8 mouse cellular contexts compared by ENCODE assay signal in genomic region chr14:19985912-19986613, GRCm38 (mm10). TPM values are rescaled to one million over a fixed set of nuclear protein-coding genes. Genes with fewer than 3 reads are reported as not detected.
A peak's percentile ranks its signal among the peaks of the same experiment; 100 is the strongest.
DNase-seq lines count a peak whose midpoint lies in the region; ATAC-seq and TF ChIP-seq lines count a peak whose summit lies in the region.

No protein-coding gene starts in this region.

- no peaks in the 10 kb centered on the region for H3K27me3 ChIP-seq in CH12.LX (replicated peaks)
- H3K27me3 ChIP-seq in heart, embryonic 10.5 days (ENCODE audit: insufficient read depth, poor library complexity, severe bottlenecking) = no peaks in the 10 kb centered on the region
- 0 out of 2 replicates have a peak, but pooled peaks cover 3% of the 10 kb centered on the region for H3K27me3 ChIP-seq in liver, embryonic 11.5 days (replicated peaks; ENCODE audit: control insufficient read depth, insufficient read depth, low read length)
- H3K27me3 ChIP-seq in splenic B cell, adult 2 months (ENCODE audit: control insufficient read depth, insufficient read depth, low read length, poor library complexity, severe bottlenecking) = no peaks in the 10 kb centered on the region

- in situ Hi-C loops in CH12.LX (cut with MboI; ENCODE audit: low pct_ligation_motif_present, low pct_unique_long_range_greater_than_20kb, low sequenced_read_pairs) = no loop called here

- H3K79me2 ChIP-seq in CH12.LX (replicated peaks; ENCODE audit: control insufficient read depth, extremely low read depth, insufficient read depth, poor library complexity, severe bottlenecking) = no peaks in the 10 kb centered on the region

- TF ChIP-seq RAD21 in CH12.LX (IDR thresholded peaks at IDR 0.05; ENCODE audit: low read depth, low read length) = no peak

- no peak for TF ChIP-seq CTCF in CH12.LX (conservative IDR thresholded peaks at IDR 0.05 in 1 of 2, IDR thresholded peaks at IDR 0.05 in 1 of 2; ENCODE audit: low read depth in 2 of 2, low read length in 2 of 2)

- TF ChIP-seq POLR2A in CH12.LX (IDR thresholded peaks at IDR 0.05; ENCODE audit: low read depth, low read length) = no peak

- H3K27ac ChIP-seq in CH12.LX (ENCODE audit: insufficient read depth, low read depth) = peak overlapping the region; percentile 96
- H3K27ac ChIP-seq in heart, embryonic 10.5 days = peak overlapping the region; percentile 90
- peak overlapping the region; percentile 72 for H3K27ac ChIP-seq in liver, embryonic 11.5 days (ENCODE audit: low read depth, low read length)

- 44% methylated on average over 8 of the region's 8 CpGs for WGBS in heart, embryonic 10.5 days
- WGBS in liver, embryonic 11.5 days = 37% methylated on average over 8 of the region's 8 CpGs

- no peak for ATAC-seq in liver, embryonic 11.5 days (replicated peaks; ENCODE audit: low FRiP score)

- no peaks in the 10 kb centered on the region for H3K36me3 ChIP-seq in CH12.LX (replicated peaks in 1 of 2; ENCODE audit: control insufficient read depth in 1 of 2, insufficient read depth in 1 of 2, low read length in 1 of 2)
- H3K36me3 ChIP-seq in heart, embryonic 10.5 days = no peaks in the 10 kb centered on the region
- H3K36me3 ChIP-seq in liver, embryonic 11.5 days (ENCODE audit: control insufficient read depth, insufficient read depth, low read length) = no peaks in the 10 kb centered on the region
- no peaks in the 10 kb centered on the region; the same call in 1 of the 2 replicates for H3K36me3 ChIP-seq in splenic B cell, adult 2 months (ENCODE audit: control insufficient read depth, insufficient read depth, low read length, poor library complexity, severe bottlenecking)

- peak overlapping the region; percentile 79 for H3K4me2 ChIP-seq in CH12.LX (ENCODE audit: insufficient read depth, low read depth, poor library complexity, severe bottlenecking)
- H3K4me2 ChIP-seq in liver, embryonic 11.5 days = peak overlapping the region; percentile 42

- no peaks in the 10 kb centered on the region for H3K9me3 ChIP-seq in CH12.LX (replicated peaks; ENCODE audit: low read length)
- H3K9me3 ChIP-seq in heart, embryonic 10.5 days = no peaks in the 10 kb centered on the region
- H3K9me3 ChIP-seq in liver, embryonic 11.5 days (ENCODE audit: control insufficient read depth, low read length) = no peaks in the 10 kb centered on the region

- peaks cover 9 to 23% of the 10 kb centered on the region in 2 experiments; a peak in 3 of 4 replicates for H3K4me1 ChIP-seq in CH12.LX (ENCODE audit: control insufficient read depth in 1 of 2, insufficient read depth in 2 of 2)
- H3K4me1 ChIP-seq in heart, embryonic 10.5 days = peaks cover 39% of the 10 kb centered on the region
- peaks cover 18% of the 10 kb centered on the region for H3K4me1 ChIP-seq in liver, embryonic 11.5 days (replicated peaks; ENCODE audit: control insufficient read depth, insufficient read depth, low read length)

- TF ChIP-seq EP300 in CH12.LX (IDR thresholded peaks at IDR 0.05; ENCODE audit: low read length) = no peak; the same call in none of the 2 replicates

- dilution Hi-C loops in CH12.LX (cut with MboI; ENCODE audit: extremely low pct_ligation_motif_present, extremely low pct_unique_long_range_greater_than_20kb, low sequenced_read_pairs) = no loop called here

- DNase-seq in A20 (ENCODE audit: low read depth, low spot score) = peak; percentile 70
- DNase-seq in CH12.LX (ENCODE audit: extremely low read depth) = no peak
- no peak for DNase-seq in heart, embryonic 10.5 days (ENCODE audit: low spot score)
- DNase-seq in liver, embryonic 11.5 days (ENCODE audit: low spot score) = no peak
- peak; percentile 57 for DNase-seq in splenic B cell, adult 2 months (ENCODE audit: low read depth, low spot score)
- no peak for DNase-seq in adrenal gland, postnatal 10 days
- DNase-seq in c-Kit-positive CD71-positive TER-119-positive erythroid progenitor cells, embryonic 14.5 days (ENCODE audit: low spot score) = no peak
- no peak for DNase-seq in kidney, postnatal 25 days

- H3K9ac ChIP-seq in CH12.LX (ENCODE audit: insufficient read depth, low read depth) = peak overlapping the region; percentile 57
- H3K9ac ChIP-seq in liver, embryonic 11.5 days (ENCODE audit: low read depth, low read length) = no peak overlapping the region

- peak overlapping the region; percentile 36 to 60 (median 52) for H3K4me3 ChIP-seq in CH12.LX (replicated peaks in 1 of 3; ENCODE audit: low read depth in 2 of 3, low read length in 2 of 3, poor library complexity in 1 of 3)
- peak overlapping the region; percentile 40; the same call in 1 of the 2 replicates for H3K4me3 ChIP-seq in heart, embryonic 10.5 days
- 0 out of 2 replicates have a peak overlapping the region, but pooled peaks have one; percentile 7 for H3K4me3 ChIP-seq in liver, embryonic 11.5 days (ENCODE audit: low read depth, low read length)

TF ChIP-seq in CH12.LX, 34 proteins besides CTCF, POLR2A, EP300 and RAD21:
- TF ChIP-seq TBP (conservative IDR thresholded peaks at IDR 0.05; ENCODE audit: low read depth, low read length) (0 out of 2 replicates have a peak, but pooled peaks have one; percentile 58), ELF1 (IDR thresholded peaks at IDR 0.05; ENCODE audit: low read depth, low read length) (peak; percentile 60; the same call in 1 of the 2 replicates), GABPA (IDR thresholded peaks at IDR 0.05; ENCODE audit: insufficient replicate concordance, low read depth, low read length) (no peak), PAX5 (IDR thresholded peaks at IDR 0.05; ENCODE audit: low read length) (no peak), NELFE (IDR thresholded peaks at IDR 0.05; ENCODE audit: low read depth, low read length) (peak; percentile 37; the same call in 1 of the 2 replicates), SIN3A (IDR thresholded peaks at IDR 0.05; ENCODE audit: low read length) (peak; percentile 46; the same call in 1 of the 2 replicates), ZNF384 (IDR thresholded peaks at IDR 0.05; ENCODE audit: low read depth, low read length) (0 out of 2 replicates have a peak, but pooled peaks have one; percentile 34), CHD1 (IDR thresholded peaks at IDR 0.05; ENCODE audit: low read depth, low read length) (peak; percentile 90; the same call in 1 of the 2 replicates), TCF12 (IDR thresholded peaks at IDR 0.05; ENCODE audit: low read depth, low read length) (no peak), BHLHE40 (IDR thresholded peaks at IDR 0.05; ENCODE audit: low read depth, low read length) (peak; percentile 64), POLR2AphosphoS2 (IDR thresholded peaks at IDR 0.05; ENCODE audit: low read depth, low read length) (no peak), ETS1 (conservative IDR thresholded peaks at IDR 0.05; ENCODE audit: low read depth, low read length) (0 out of 2 replicates have a peak, but pooled peaks have one; percentile 17), MXI1 (IDR thresholded peaks at IDR 0.05; ENCODE audit: low read depth, low read length) (peak; percentile 5; the same call in 1 of the 2 replicates)

RNA-seq across cellular contexts. Expression of gene Gng2, which starts 8.6 kb away (rescaled TPM):
- total RNA-seq in CH12.LX (2012; rRNA removed) (62.9 and 63.4 TPM in 2 replicates), CH12.LX (2014; rRNA removed) (61.8 and 67.7 TPM in 2 replicates)
- 52.1 and 70.0 TPM in 2 replicates for polyA plus RNA-seq in CH12.LX (2012; ENCODE audit: insufficient read length, low read depth)
- 33.9 and 61.6 TPM in 2 replicates for polyA plus RNA-seq in heart, embryonic 10.5 days (2016; fragmentation: Nextera tagmentation; extraction: Ambion mirVana)
- 23.7 and 32.7 TPM in 2 replicates for polyA plus RNA-seq in liver, embryonic 11.5 days (2014; fragmentation: Nextera tagmentation; extraction: Ambion mirVana)
- total RNA-seq in adrenal gland, postnatal 10 days (2021) = 10 to 100 TPM; 43.5 to 55.8 TPM

Comparison
In these comparisons a context has a peak if more than half of its experiments do, and no peak if none do; other contexts are left out.
1. DNase-seq: peak in A20 (single experiment) and splenic B cell, adult 2 months (single experiment); none in CH12.LX (single experiment), heart, embryonic 10.5 days (single experiment), liver, embryonic 11.5 days (single experiment), adrenal gland, postnatal 10 days (single experiment), c-Kit-positive CD71-positive TER-119-positive erythroid progenitor cells, embryonic 14.5 days (single experiment) and kidney, postnatal 25 days (0 of 2).
2. Peak in every context shown above with its lines, with median percentiles within 50 percentile points of each other: H3K27ac ChIP-seq and H3K4me3 ChIP-seq.